Mouse (Mus musculus) lung, postnatal 0 days (tissue): ENCODE data around the gene Lbx2. TPM values are rescaled to one million over a fixed set of nuclear protein-coding genes. Genes with fewer than 3 reads are reported as not detected.
A peak's percentile ranks its signal among the peaks of the same experiment; 100 is the strongest.

Source experiments
- ATAC-seq: fragments of 200-750 bp; cut with Nextera tagmentation; 2 replicates; pipeline ENCODE4 v1.8.0; 2017; ENCODE audit warnings: moderate library complexity
- DNase-seq: peaks from one replicate; pipeline ENCODE4 v3.0.0-alpha.2; 2016; ENCODE audit warnings: low spot score
- H3K27ac ChIP-seq: fragments of 300-500 bp; sonication (generic); 2 replicates; pipeline ENCODE4 v1.5.1; 2014; ENCODE audit warnings: antibody characterized with exemption, mild to moderate bottlenecking, low read length, mixed read lengths
- H3K27me3 ChIP-seq: fragments of 300-500 bp; sonication (generic); replicated peaks from 2 replicates; pipeline ENCODE4 v1.6.1; 2014; ENCODE audit warnings: low read length, mixed read lengths; ENCODE audit not compliant: insufficient read depth
- H3K36me3 ChIP-seq: fragments of 300-500 bp; sonication (generic); 2 replicates; pipeline ENCODE4 v1.6.1; 2014; ENCODE audit warnings: low read length, mixed read lengths; ENCODE audit not compliant: insufficient read depth
- H3K4me1 ChIP-seq: fragments of 300-500 bp; sonication (generic); 2 replicates; pipeline ENCODE4 v1.6.1; 2014; ENCODE audit warnings: antibody characterized with exemption, low read depth, low read length, mixed read lengths; ENCODE audit not compliant: insufficient read depth
- H3K4me2 ChIP-seq: fragments of 300-500 bp; sonication (generic); replicated peaks from 2 replicates; pipeline ENCODE4 v1.6.1; 2014; ENCODE audit warnings: low read depth, mild to moderate bottlenecking, low read length, moderate library complexity, mixed read lengths
- H3K4me3 ChIP-seq: fragments of 300-500 bp; sonication (generic); 2 replicates; pipeline ENCODE4 v1.5.1; 2014; ENCODE audit warnings: low read depth, low read length
- H3K9ac ChIP-seq: fragments of 300-500 bp; sonication (generic); replicated peaks from 2 replicates; pipeline ENCODE4 v1.6.1; 2014; ENCODE audit warnings: low read depth, mild to moderate bottlenecking
- H3K9me3 ChIP-seq: fragments of 300-500 bp; sonication (generic); 2 replicates; pipeline ENCODE4 v1.6.1; 2016; ENCODE audit warnings: low read length, mixed read lengths
- CTCF ChIP-seq: IDR thresholded peaks from 2 replicates; pipeline ENCODE4 v1.5.1; 2016; ENCODE audit warnings: antibody characterized with exemption, mild to moderate bottlenecking
- EP300 ChIP-seq: IDR thresholded peaks from 2 replicates; pipeline ENCODE4 v1.6.1; 2016; ENCODE audit warnings: antibody characterized with exemption, mild to moderate bottlenecking, control low read depth
- WGBS: fragments of 180-500 bp; shearing (Covaris S2); extraction: QIAGEN DNeasy Blood & Tissue Kit; methylation state at CpG from one replicate; pipeline ENCODE4 v1.1.7; 2014; 5-methylcytosine and 5-hydroxymethylcytosine counted together
- polyA plus RNA-seq: library from polyadenylated mRNA; unstranded; fragments of >200 nt; fragmentation: Nextera tagmentation; extraction: Ambion mirVana; gene quantifications from 2 replicates; pipeline ENCODE4 v1.2.1, GENCODE M21; 2015

The Lbx2 gene
- polyA plus RNA-seq, 1 experiment from 2014 or later: 1.9 TPM

GRCm38 (mm10) chr6:83044742-83045141 lies 41.4 kb upstream of the Lbx2 start:
- Histone ChIP-seq H3K27ac (no peak overlapping the region), H3K4me3 (no peak overlapping the region), H3K36me3 (no peaks in the 10 kb centered on the region), H3K4me1 (no peaks in the 10 kb centered on the region), H3K4me2 (no peak overlapping the region), H3K9ac (no peak overlapping the region), H3K9me3 (no peaks in the 10 kb centered on the region), H3K27me3 (no peaks in the 10 kb centered on the region)
- 67% methylated on average over 9 of the region's 9 CpGs for WGBS
- ATAC-seq (no peak), DNase-seq (no peak)
- TF ChIP-seq CTCF (no peak), EP300 (no peak)

GRCm38 (mm10) chr6:83049367-83049766 lies 36.8 kb upstream of the Lbx2 start:
- H3K4me3 ChIP-seq: no peak overlapping the region
- H3K27ac ChIP-seq: no peak overlapping the region
- no peaks in the 10 kb centered on the region for H3K9me3 ChIP-seq
- H3K36me3 ChIP-seq: no peaks in the 10 kb centered on the region
- peaks cover 12% of the 10 kb centered on the region for H3K4me1 ChIP-seq
- no peak for TF ChIP-seq EP300
- no peak for TF ChIP-seq CTCF
- WGBS: 69% methylated on average over 10 of the region's 10 CpGs
- DNase-seq (no peak), ATAC-seq (no peak)
- no peak overlapping the region for H3K9ac ChIP-seq
- no peaks in the 10 kb centered on the region for H3K27me3 ChIP-seq
- no peak overlapping the region for H3K4me2 ChIP-seq

GRCm38 (mm10) chr6:83053136-83053960 lies 32.8 kb upstream of the Lbx2 start:
- ATAC-seq (no peak), DNase-seq (peak; percentile 62)
- TF ChIP-seq CTCF: 0 out of 2 replicates have a peak, but pooled peaks have one; percentile 1
- TF ChIP-seq EP300: no peak
- 1% methylated on average over 26 of the region's 26 CpGs for WGBS
- H3K27ac ChIP-seq: peak overlapping the region; percentile 60
- H3K4me3 ChIP-seq: peak overlapping the region; percentile 74
- H3K9ac ChIP-seq: peak overlapping the region; percentile 65
- H3K27me3 ChIP-seq: no peaks in the 10 kb centered on the region
- H3K9me3 ChIP-seq: no peaks in the 10 kb centered on the region
- peak overlapping the region; percentile 99 for H3K4me2 ChIP-seq
- peaks cover 19% of the 10 kb centered on the region for H3K4me1 ChIP-seq
- H3K36me3 ChIP-seq: 0 out of 2 replicates have a peak, but pooled peaks cover 8% of the 10 kb centered on the region

- H3K4me3 ChIP-seq: peak within 1 kb of the TSS; percentile 74
- H3K9ac ChIP-seq: peak within 1 kb of the TSS; percentile 91
- ATAC-seq: peak; percentile 97
- TF ChIP-seq EP300 (peak; percentile 73), CTCF (no peak)
- no peaks in the 10 kb centered on the region for H3K9me3 ChIP-seq
- peak within 1 kb of the TSS; percentile 93 for H3K27ac ChIP-seq
- H3K27me3 ChIP-seq: no peaks in the 10 kb centered on the region
- H3K4me1 ChIP-seq: peaks cover 19% of the 10 kb centered on the region
- H3K4me2 ChIP-seq: peak within 1 kb of the TSS; percentile 99
- 0 out of 2 replicates have a peak, but pooled peaks cover 8% of the 10 kb centered on the region for H3K36me3 ChIP-seq
- under 1% methylated on average over 52 of the region's 64 CpGs for WGBS
- DNase-seq: peak; percentile 98
Observed at GRCm38 (mm10) chr6:83054074-83054851, 31.9 kb upstream of the Lbx2 start, which contains the start of gene Aup1. Aup1 (plus strand) TSS chr6:83054521.

- H3K9me3 ChIP-seq: no peaks in the 10 kb centered on the region
- under 1% methylated on average over 50 of the region's 50 CpGs for WGBS
- peak; percentile 24 for ATAC-seq
- H3K4me2 ChIP-seq: peak within 1 kb of the TSS; percentile 99
- no peak for TF ChIP-seq EP300
- peak; percentile 63 for TF ChIP-seq CTCF
- peak within 1 kb of the TSS; percentile 91 for H3K9ac ChIP-seq
- H3K27me3 ChIP-seq: no peaks in the 10 kb centered on the region
- peak within 1 kb of the TSS; percentile 74 for H3K4me3 ChIP-seq
- DNase-seq: peak; percentile 33
- H3K27ac ChIP-seq: peak within 1 kb of the TSS; percentile 93
- H3K4me1 ChIP-seq: peaks cover 19% of the 10 kb centered on the region
- H3K36me3 ChIP-seq: 0 out of 2 replicates have a peak, but pooled peaks cover 8% of the 10 kb centered on the region
Observed at GRCm38 (mm10) chr6:83054871-83055431, 31.2 kb upstream of the Lbx2 start, which contains the start of gene Htra2. Htra2 (minus strand) TSS chr6:83055273.

GRCm38 (mm10) chr6:83057790-83058189 lies 28.4 kb upstream of the Lbx2 start, which contains the start of gene Dqx1:
Dqx1 (plus strand) TSS chr6:83057844.
- H3K27me3 ChIP-seq: peaks cover 11% of the 10 kb centered on the region; the same call in 1 of the 2 replicates
- no peak for TF ChIP-seq EP300
- no peak within 1 kb of the TSS for H3K4me3 ChIP-seq
- H3K36me3 ChIP-seq: 0 out of 2 replicates have a peak, but pooled peaks cover 8% of the 10 kb centered on the region
- H3K27ac ChIP-seq: no peak within 1 kb of the TSS
- WGBS: 49% methylated on average over 3 of the region's 3 CpGs
- peaks cover 16% of the 10 kb centered on the region for H3K4me1 ChIP-seq
- DNase-seq (peak; percentile 80), ATAC-seq (peak; percentile 14)
- H3K9me3 ChIP-seq: no peaks in the 10 kb centered on the region
- no peak within 1 kb of the TSS; the same call in 1 of the 2 replicates for H3K4me2 ChIP-seq
- no peak within 1 kb of the TSS for H3K9ac ChIP-seq
